Mouse (Mus musculus) E14TG2a.4 (cell line): Measurements from ENCODE around the gene Adprh.

Experiments used
- H3K27me3 ChIP-seq: 2 replicates; pipeline ENCODE4 v1.6.1; 2014; ENCODE audit warnings: low read length, control low read depth; ENCODE audit not compliant: insufficient read depth
- H3K36me3 ChIP-seq: 2 replicates; pipeline ENCODE4 v1.6.1; 2014; ENCODE audit warnings: low read length, control low read depth; ENCODE audit not compliant: insufficient read depth
- H3K4me1 ChIP-seq: replicated peaks from 2 replicates; pipeline ENCODE4 v1.6.1; 2014; ENCODE audit warnings: low read depth, low read length, control low read depth
- H3K4me3 ChIP-seq: replicated peaks from 2 replicates; pipeline ENCODE4 v1.5.1; 2014; ENCODE audit warnings: mild to moderate bottlenecking, low read length
- H3K9me3 ChIP-seq: 2 replicates; pipeline ENCODE4 v1.6.1; 2014; ENCODE audit warnings: low read length, control low read depth
- CTCF ChIP-seq: conservative IDR thresholded peaks from 2 replicates; pipeline ENCODE4 v1.5.1; 2014; ENCODE audit warnings: low read length
- NANOG ChIP-seq: IDR thresholded peaks from 2 replicates; pipeline ENCODE4 v1.6.1; 2014; ENCODE audit warnings: borderline replicate concordance, low read length, mixed read lengths
- POU5F1 ChIP-seq: IDR thresholded peaks from 2 replicates; pipeline ENCODE4 v1.6.1; 2014; ENCODE audit warnings: low read length, borderline replicate concordance

Gene Adprh

DNA sequence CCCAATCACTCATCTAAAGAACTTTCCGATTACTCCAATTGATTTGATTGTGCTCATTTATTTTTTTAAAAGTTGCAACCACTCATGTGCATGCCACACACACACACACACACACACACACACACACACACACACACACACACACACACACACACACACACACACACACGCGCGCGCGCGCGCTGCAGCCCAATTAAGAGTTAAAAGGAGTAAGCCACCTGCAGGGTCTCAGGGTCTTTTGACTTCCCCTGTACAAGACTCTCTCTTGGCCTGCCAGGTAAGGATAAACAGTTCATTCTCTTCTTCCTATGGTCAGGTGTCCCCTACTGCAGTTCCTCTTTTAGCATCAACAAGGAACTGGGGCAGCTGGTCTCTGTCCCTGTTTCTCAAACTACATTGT lies 44.1 kb downstream of the Adprh start:
- Histone ChIP-seq H3K4me3 (no peak overlapping the region), H3K27me3 (no peaks in the 10 kb centered on the region), H3K4me1 (peaks cover 40% of the 10 kb centered on the region), H3K36me3 (no peaks in the 10 kb centered on the region), H3K9me3 (no peaks in the 10 kb centered on the region)
- TF ChIP-seq NANOG (no peak), CTCF (no peak), POU5F1 (no peak)

GRCm38 (mm10) chr16:38407584-38407983 lies 44.9 kb downstream of the Adprh start:
- TF ChIP-seq CTCF, result no peak
- peak; percentile 64 for TF ChIP-seq NANOG
- peak; percentile 71; the same call in 1 of the 2 replicates for TF ChIP-seq POU5F1
- H3K27me3 ChIP-seq, result no peaks in the 10 kb centered on the region

DNA sequence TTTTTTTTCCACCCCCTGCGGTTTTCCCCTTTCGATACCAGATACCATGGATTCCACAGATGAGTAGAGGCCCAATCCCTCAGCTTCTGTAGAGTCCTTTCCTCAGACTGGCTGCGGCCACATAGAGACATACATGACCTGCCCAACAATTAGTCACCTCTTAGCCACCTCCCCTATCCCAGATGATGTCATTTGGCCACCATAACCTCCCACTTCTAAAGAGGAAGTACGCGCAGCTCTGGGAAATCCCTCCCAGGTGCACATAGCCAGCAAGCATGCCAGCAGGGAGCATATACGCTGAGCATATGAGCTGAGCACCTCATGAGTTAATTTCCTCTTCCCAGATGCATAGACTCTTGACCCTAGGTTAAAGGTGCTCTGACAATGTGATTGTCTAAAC lies 45.8 kb downstream of the Adprh start:
- no peak for TF ChIP-seq NANOG
- TF ChIP-seq CTCF, result no peak
- no peak for TF ChIP-seq POU5F1
- Histone ChIP-seq H3K9me3 (no peaks in the 10 kb centered on the region), H3K36me3 (no peaks in the 10 kb centered on the region), H3K4me3 (0 out of 2 replicates have a peak overlapping the region, but pooled peaks have one; percentile 1), H3K27me3 (no peaks in the 10 kb centered on the region), H3K4me1 (peaks cover 36% of the 10 kb centered on the region)

More at GRCm38 (mm10) chr16:38407584-38407983, 44.9 kb downstream of the Adprh start:
- Histone ChIP-seq H3K4me1 (peaks cover 40% of the 10 kb centered on the region), H3K36me3 (no peaks in the 10 kb centered on the region), H3K4me3 (peak overlapping the region; percentile 5; the same call in 1 of the 2 replicates), H3K9me3 (no peaks in the 10 kb centered on the region)

DNA sequence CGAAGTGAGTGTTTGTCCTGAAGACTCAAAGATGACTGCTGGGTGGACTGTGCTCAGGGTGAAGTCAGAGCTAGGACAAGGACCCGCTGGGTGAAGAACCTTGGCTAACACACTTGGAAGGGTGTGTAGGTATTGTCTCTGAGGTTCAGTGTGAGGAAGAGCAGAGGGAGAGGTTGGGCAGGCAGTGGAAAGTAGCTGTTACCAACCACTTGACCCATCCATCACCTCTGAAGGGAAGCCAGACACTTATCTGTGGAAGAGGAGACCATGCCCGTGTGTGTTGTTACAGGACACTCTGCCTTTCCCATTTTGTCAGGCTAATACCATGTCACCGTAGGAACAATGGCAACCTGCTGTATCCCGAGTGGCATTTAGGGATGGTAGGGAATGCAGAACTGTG lies 46.2 kb downstream of the Adprh start:
- H3K27me3 ChIP-seq, result no peaks in the 10 kb centered on the region
- peaks cover 38% of the 10 kb centered on the region for H3K4me1 ChIP-seq
- H3K4me3 ChIP-seq, result 0 out of 2 replicates have a peak overlapping the region, but pooled peaks have one; percentile 1
- no peaks in the 10 kb centered on the region for H3K36me3 ChIP-seq
- H3K9me3 ChIP-seq, result no peaks in the 10 kb centered on the region
- no peak for TF ChIP-seq NANOG
- TF ChIP-seq POU5F1, result no peak
- TF ChIP-seq CTCF, result no peak

DNA sequence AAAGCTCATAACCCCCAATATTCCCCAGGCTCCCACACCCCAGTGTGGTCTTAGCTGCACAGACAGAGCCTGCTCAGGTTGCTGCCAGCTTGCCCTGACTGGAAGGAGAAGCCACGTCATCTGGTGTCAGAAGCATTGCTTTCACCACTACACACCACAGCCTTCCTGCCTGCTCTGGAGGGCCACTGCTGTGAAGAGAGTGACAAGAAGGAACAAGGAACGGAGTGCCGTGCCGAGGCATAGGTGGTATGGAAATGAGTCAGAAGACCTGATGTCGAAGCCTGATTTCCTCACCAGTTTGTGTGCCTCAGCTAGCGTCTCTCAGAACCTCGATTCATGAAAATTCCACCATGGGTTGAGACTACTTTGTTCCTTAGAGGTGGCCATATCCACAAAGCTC lies 48.9 kb downstream of the Adprh start:
- no peaks in the 10 kb centered on the region for H3K27me3 ChIP-seq
- H3K4me3 ChIP-seq, result no peak overlapping the region
- TF ChIP-seq NANOG (no peak), CTCF (no peak), POU5F1 (no peak)
- no peaks in the 10 kb centered on the region for H3K9me3 ChIP-seq
- peaks cover 63% of the 10 kb centered on the region for H3K4me1 ChIP-seq
- no peaks in the 10 kb centered on the region for H3K36me3 ChIP-seq

DNA sequence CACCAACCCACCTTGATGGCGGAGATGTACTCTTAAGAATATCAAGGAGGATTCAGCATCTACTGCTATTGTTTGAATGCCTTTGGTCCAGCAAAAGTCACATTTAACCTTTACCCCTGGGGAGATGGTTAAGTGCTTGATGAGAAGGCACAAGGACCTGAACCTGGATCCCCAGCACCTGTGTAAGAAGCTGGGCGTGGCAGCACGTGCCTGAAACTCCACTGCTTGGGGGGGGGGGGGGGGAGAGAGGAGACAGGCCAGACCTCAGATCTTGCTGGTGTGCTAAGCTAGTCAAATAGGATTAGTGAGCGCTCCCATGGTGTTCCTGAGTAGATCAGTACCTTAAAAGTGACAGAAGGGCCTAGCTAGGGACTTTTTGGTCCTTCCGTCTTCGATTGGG lies 51.0 kb downstream of the Adprh start:
- Histone ChIP-seq H3K27me3 (no peaks in the 10 kb centered on the region), H3K4me1 (peaks cover 49% of the 10 kb centered on the region), H3K4me3 (no peak overlapping the region), H3K36me3 (no peaks in the 10 kb centered on the region), H3K9me3 (no peaks in the 10 kb centered on the region)
- TF ChIP-seq POU5F1 (no peak), CTCF (no peak), NANOG (no peak)

DNA sequence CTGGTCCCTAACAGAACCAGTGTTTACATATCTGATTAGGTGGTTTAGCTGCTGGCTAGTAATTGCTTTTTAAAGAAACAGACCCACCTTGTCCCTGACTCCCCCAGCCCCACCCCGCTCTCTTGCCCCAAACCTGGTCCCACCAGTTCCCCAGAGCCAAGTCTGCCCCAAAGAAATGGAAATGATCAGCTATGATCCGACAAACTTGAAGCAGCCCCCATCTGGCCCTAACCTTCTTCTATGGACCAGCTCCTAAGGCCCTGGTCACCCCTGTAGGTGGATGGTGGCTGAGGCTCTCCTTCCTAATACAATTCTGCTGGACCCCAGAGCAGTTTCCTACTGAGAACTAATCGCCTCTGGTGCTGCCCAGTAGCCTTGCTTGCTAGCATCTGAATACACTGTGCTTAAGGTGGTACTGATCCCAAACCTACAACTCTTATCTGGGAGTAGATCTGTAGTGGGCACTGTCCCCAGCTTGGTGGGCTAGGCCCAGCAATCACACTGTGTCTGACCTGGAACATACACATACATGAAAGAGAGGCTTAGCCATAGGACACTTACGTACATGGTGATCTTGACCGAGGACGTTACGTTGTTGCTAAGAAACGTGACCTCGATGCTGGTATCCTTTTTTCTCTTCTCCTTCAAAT lies 52.1 kb downstream of the Adprh start:
- peak overlapping the region; percentile 62 for H3K4me3 ChIP-seq
- TF ChIP-seq NANOG (no peak), CTCF (no peak), POU5F1 (no peak)

GRCm38 (mm10) chr16:38399531-38400231 lies 52.8 kb downstream of the Adprh start:
- H3K4me3 ChIP-seq, result peak overlapping the region; percentile 62
- peaks cover 36% of the 10 kb centered on the region for H3K4me1 ChIP-seq
- H3K9me3 ChIP-seq, result no peaks in the 10 kb centered on the region
- no peaks in the 10 kb centered on the region for H3K27me3 ChIP-seq
- TF ChIP-seq POU5F1 (no peak), CTCF (no peak), NANOG (no peak)
- no peaks in the 10 kb centered on the region for H3K36me3 ChIP-seq

More for the DNA sequence above, 52.1 kb downstream of the Adprh start:
- no peaks in the 10 kb centered on the region for H3K27me3 ChIP-seq
- no peaks in the 10 kb centered on the region for H3K36me3 ChIP-seq
- no peaks in the 10 kb centered on the region for H3K9me3 ChIP-seq
- H3K4me1 ChIP-seq, result peaks cover 40% of the 10 kb centered on the region

DNA sequence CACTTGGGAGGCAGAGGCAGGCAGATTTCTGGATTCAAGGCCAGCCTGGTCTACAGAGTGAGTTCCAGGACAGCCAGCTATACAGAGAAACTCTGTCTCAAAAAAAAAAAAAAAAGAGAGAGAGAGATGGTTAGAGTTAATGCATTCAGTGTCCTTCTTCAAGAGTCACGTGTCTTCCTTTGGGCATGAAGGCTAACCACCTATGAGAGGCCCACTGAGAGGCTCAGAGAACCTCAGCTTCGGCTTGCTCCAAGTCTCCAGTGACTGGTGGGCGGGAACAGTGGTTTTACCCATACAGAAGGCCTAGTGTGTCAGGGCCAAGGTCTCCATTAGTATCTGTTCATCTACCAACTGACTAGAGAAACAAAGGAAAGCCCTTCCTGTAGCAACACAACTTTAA lies 53.4 kb downstream of the Adprh start:
- no peak for TF ChIP-seq POU5F1
- TF ChIP-seq CTCF, result no peak
- TF ChIP-seq NANOG, result no peak
- Histone ChIP-seq H3K4me3 (peak overlapping the region; percentile 62), H3K4me1 (peaks cover 38% of the 10 kb centered on the region), H3K36me3 (no peaks in the 10 kb centered on the region), H3K27me3 (0 out of 2 replicates have a peak, but pooled peaks cover 3% of the 10 kb centered on the region), H3K9me3 (no peaks in the 10 kb centered on the region)
